Comparison of ENCODE assay signal across 9 mouse cellular contexts in genomic region chr2:61642452-61643368, GRCm38 (mm10).
DNase-seq lines count a peak whose midpoint lies in the region; ATAC-seq lines count a peak whose summit lies in the region.
"Had no signal": no experiment of that assay in that cellular context is flagged by ENCODE, and none has a peak within 500 bp of the region (broad histone marks: within the 10 kb centered on the region; RNA-seq: fewer than 3 reads in every experiment).

No protein-coding gene starts in this region.

- no peaks in the 10 kb centered on the region for H3K9me3 ChIP-seq in kidney, embryonic 16.5 days (ENCODE audit: low read length)
- H3K9me3 ChIP-seq: liver, embryonic 13.5 days had no signal

- H3K4me1 ChIP-seq in kidney, embryonic 16.5 days (ENCODE audit: insufficient read depth, low read length), result no peaks in the 10 kb centered on the region
- H3K4me1 ChIP-seq: liver, embryonic 13.5 days had no signal

- H3K27me3 ChIP-seq in kidney, embryonic 16.5 days (ENCODE audit: insufficient read depth, low read length), result no peaks in the 10 kb centered on the region
- H3K27me3 ChIP-seq: liver, embryonic 13.5 days had no signal

- ATAC-seq in kidney, embryonic 16.5 days (ENCODE audit: low FRiP score, low TSS enrichment), result no peak
- ATAC-seq in common myeloid progenitor, adult 5-6 weeks (replicated peaks; ENCODE audit: low read depth, poor library complexity, severe bottlenecking), result peak; percentile 96
- ATAC-seq in granulocyte monocyte progenitor cell, adult 5-6 weeks (replicated peaks; ENCODE audit: poor library complexity, severe bottlenecking), result peak; percentile 89

- no peak overlapping the region for H3K4me3 ChIP-seq in kidney, embryonic 16.5 days (ENCODE audit: low read length)
- H3K4me3 ChIP-seq: liver, embryonic 13.5 days had no signal

- H3K4me2 ChIP-seq in kidney, embryonic 16.5 days (replicated peaks; ENCODE audit: low read depth, low read length), result no peak overlapping the region
- H3K4me2 ChIP-seq: liver, embryonic 13.5 days had no signal

- H3K9ac ChIP-seq in kidney, embryonic 16.5 days (replicated peaks; ENCODE audit: low read length), result no peak overlapping the region
- H3K9ac ChIP-seq: liver, embryonic 13.5 days had no signal

- 56% methylated on average over 6 of the region's 6 CpGs for WGBS in kidney, embryonic 16.5 days

- no peaks in the 10 kb centered on the region for H3K36me3 ChIP-seq in kidney, embryonic 16.5 days (ENCODE audit: insufficient read depth, low read length)

- DNase-seq in kidney, adult 18-20 months, result peak; percentile 19
- peak; percentile 51 for DNase-seq in R1 (ENCODE audit: low read depth, low spot score)
- DNase-seq in layer of hippocampus, adult 8-10 months (ENCODE audit: low spot score in 2 of 2), result peak; percentile 16 to 71
- peak; percentile 71 for DNase-seq in lung, postnatal 36 days
- DNase-seq in right cerebral cortex, postnatal 14 days, result peak; percentile 55
- DNase-seq: liver, embryonic 13.5 days had no signal

- H3K27ac ChIP-seq in kidney, embryonic 16.5 days (ENCODE audit: low read length), result no peak overlapping the region
- H3K27ac ChIP-seq: liver, embryonic 13.5 days had no signal

Comparison
In these comparisons a context has a peak if more than half of its experiments do, and no peak if none do; other contexts are left out.
1. DNase-seq: peak in every context shown above with its lines; median percentile 71 in lung, postnatal 36 days; 55 in right cerebral cortex, postnatal 14 days; 51 in R1; 44 in layer of hippocampus, adult 8-10 months; 19 in kidney, adult 18-20 months.